Mouse (Mus musculus) erythroblast, embryonic 14.5 days (primary cell): ENCODE data around the gene Prkag2.

ENCODE experiments used
- GATA1 ChIP-seq: IDR thresholded peaks from 2 replicates; pipeline ENCODE4 v1.6.1; 2012; ENCODE audit warnings: low read length, inconsistent platforms, mixed read lengths
- TAL1 ChIP-seq: IDR thresholded peaks from 3 replicates; pipeline ENCODE4 v1.6.1; 2012; ENCODE audit warnings: low read length, inconsistent platforms, mixed read lengths

- no peak for TF ChIP-seq GATA1
- TF ChIP-seq TAL1, result no peak
Observed at GRCm38 (mm10) chr5:25062506-25063132, 37.8 kb downstream of the Prkag2 start.
